Mouse (Mus musculus) adrenal gland, postnatal 0 days (tissue): ENCODE results near the gene Gpn2. TPM values are rescaled to one million over a fixed set of nuclear protein-coding genes. Genes with fewer than 3 reads are reported as not detected.

Source experiments
- microRNA-seq: library from miRNA; unstranded; fragments of <30 nt; microRNA quantifications from one replicate; pipeline ENCODE4, GENCODE M21; 2016; ENCODE audit warnings: borderline replicate concordance; ENCODE audit not compliant: insufficient number of aligned reads
- polyA plus RNA-seq: library from polyadenylated mRNA; unstranded; fragments of >200 nt; fragmentation: Nextera tagmentation; extraction: Ambion mirVana; gene quantifications from 2 replicates; pipeline ENCODE4 v1.2.1, GENCODE M21; 2015

Gene Gpn2
- 11.2 and 13.5 TPM in 2 replicates for polyA plus RNA-seq

DNA sequence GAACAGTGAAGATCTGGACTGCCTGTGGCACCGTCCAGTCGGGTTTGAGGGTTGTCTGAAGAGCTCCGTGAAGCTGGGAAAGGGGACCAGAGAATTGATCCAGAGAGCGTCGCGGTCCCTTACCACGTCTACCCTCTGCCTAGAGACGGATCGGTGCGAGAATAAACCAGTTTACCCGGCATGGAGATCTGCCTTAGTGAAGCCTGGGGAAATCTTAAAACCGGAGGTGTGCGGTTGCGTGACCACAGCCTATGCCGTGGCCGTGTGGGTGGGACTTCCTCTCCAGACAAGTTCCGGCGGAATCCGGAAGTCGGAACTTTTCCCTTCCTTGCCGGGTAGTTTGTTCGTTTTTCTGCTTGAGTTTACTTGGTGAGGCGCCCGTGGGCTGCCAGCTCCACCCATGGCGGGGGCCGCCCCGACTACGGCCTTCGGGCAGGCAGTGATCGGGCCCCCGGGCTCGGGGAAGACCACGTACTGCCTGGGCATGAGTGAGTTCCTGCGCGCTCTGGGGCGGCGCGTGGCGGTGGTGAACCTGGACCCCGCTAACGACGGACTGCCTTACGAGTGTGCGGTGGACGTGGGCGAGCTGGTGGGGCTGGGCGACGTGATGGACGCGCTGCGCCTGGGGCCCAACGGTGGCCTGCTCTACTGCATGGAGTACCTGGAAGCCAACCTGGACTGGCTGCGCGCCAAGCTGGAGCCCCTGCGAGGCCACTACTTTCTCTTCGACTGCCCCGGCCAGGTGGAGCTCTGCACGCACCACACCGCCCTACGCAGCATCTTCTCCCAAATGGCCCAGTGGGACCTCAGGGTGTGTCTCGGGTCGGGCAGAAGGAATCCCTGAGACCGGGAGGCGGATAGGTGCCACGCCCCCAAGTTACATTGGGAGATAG, at the start of gene Gpn2:
Gene Gpn2 (plus strand): TSS at position 304 of the 893 bp plus-strand sequence.

DNA sequence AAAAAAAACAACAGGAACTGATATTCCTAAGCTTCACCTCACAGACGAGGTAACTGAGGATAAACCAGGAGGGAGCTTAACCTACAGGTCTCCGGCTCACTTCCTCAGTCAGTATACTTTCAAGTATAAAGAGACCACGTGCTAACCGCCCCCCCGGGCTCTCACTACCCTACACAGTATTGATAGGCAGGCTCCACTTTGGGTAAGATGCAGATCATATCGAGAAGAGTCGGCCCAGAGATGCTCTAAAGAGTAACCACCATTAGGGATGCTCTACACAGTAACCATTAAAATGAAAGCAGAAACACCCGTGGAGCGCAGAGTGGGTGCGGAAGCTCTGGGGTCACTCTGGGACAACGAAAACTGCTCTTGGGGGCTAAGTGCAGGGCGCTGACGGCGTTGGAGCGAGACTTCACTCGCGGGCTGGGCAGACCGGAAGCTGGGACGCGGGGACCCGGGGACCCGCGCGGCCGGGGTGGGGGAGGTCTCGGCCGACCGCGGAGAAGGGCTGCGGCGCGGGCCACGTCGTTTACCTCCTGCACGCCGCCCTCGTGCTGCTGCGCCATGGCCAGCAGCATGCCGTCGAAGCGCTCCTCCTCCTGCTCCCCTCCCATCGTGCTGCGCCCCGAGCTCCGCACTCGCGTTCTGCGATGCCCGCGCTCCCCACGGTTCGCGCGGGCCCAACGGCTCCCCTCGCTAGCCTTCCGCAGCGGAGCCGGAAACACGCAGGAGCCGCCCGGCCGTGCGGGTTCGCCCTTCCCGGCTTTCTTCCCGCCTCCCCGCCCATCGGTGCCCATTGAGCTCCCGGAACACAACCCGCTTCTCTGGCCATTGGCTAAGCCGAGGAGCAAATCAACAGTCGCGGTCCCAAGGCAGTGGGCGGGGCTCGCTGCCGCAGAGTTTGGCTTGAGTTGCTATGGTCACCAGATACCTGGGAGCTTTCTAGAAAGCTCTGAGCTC, 38.6 kb upstream of the Gpn2 start, which contains the start of gene Nudc:
Gene Nudc (minus strand): TSS at position 725 of the 960 bp plus-strand sequence.

GRCm38 (mm10) chr4:133552768-133553447, 31.3 kb upstream of the Gpn2 start, which contains the start of gene Nr0b2:
Nr0b2 (plus strand) TSS chr4:133553376.

DNA sequence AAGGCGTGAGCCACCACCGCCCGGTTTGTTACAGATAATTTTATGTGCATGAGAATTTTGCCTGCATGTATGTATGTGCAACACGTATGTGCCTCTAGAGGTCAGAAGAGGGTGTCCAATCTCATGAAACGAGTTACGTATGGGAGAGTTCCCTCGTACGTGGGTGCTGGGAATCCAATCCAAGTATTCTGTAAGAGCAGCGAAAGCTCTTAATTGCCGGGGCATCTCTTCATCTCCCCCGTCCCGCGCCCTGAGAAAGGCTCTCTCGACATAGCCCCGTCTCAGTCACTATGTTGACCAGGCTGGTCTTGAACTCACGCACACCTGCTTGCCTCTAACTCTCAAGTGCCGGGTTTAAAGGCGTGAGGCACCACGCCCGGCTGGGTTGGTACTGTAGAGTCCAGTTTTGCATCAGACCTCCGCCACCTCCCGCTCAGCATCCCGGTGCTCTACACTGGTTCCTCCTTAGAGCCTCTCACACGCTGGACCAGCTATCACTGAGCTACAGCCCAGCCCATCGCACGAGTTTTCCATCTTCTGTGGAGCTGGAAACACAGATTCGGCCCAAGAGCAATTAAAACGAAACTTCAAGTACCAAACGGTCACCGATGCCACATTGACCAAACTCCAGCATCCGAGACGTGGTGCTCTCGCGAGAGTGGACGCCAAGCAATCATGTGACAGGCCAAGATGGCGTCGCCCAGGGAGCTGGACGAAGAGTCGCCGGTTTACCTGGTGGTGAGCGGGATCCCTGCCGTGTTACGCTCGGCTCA, 9.9 kb upstream of the Gpn2 start, which contains the start of gene Gpatch3:
Gene Gpatch3 (plus strand): TSS at position 676 of the 773 bp plus-strand sequence.

GRCm38 (mm10) chr4:133601721-133602218, 17.6 kb downstream of the Gpn2 start, which contains the start of gene Sfn:
Sfn (minus strand) TSS chr4:133602168.

Small RNA genes lying within 50 kb of the gene (microRNA-seq; reads per million reads assigned to microRNA genes)
- gene Gm23158: not detected

Other genes with a start within 250 kb of the Gpn2 start
- gene Wdtc1, start 230.9 kb upstream of the Gpn2 start, polyA plus RNA-seq: 11.5 and 11.7 TPM in 2 replicates
- gene Slc9a1, start 214.7 kb upstream of the Gpn2 start, polyA plus RNA-seq: 6.0 and 9.6 TPM in 2 replicates
- gene Tent5b, start 104.2 kb upstream of the Gpn2 start, polyA plus RNA-seq: 1.3 and 1.5 TPM in 2 replicates
- 4.7 and 15.7 TPM in 2 replicates for gene Trnp1, start 85.8 kb upstream of the Gpn2 start, polyA plus RNA-seq
- 1.2 and 3.2 TPM in 2 replicates for gene Kdf1, start 65.4 kb upstream of the Gpn2 start, polyA plus RNA-seq
- gene Nudc, start 38.4 kb upstream of the Gpn2 start, polyA plus RNA-seq: 156 and 220 TPM in 2 replicates
- gene Nr0b2, start 31.0 kb upstream of the Gpn2 start, polyA plus RNA-seq: 11.5 and 32.1 TPM in 2 replicates
- 6.9 and 8.8 TPM in 2 replicates for gene Gpatch3, start 9.6 kb upstream of the Gpn2 start, polyA plus RNA-seq
- 0.72 and 1.0 TPM in 2 replicates for gene Sfn, start 17.8 kb downstream of the Gpn2 start, polyA plus RNA-seq
- 5.2 and 7.4 TPM in 2 replicates for gene Zdhhc18, start 65.8 kb downstream of the Gpn2 start, polyA plus RNA-seq
- gene Pigv, start 88.3 kb downstream of the Gpn2 start, polyA plus RNA-seq: 13.2 and 19.0 TPM in 2 replicates
- gene Arid1a, start 172.4 kb downstream of the Gpn2 start, polyA plus RNA-seq: 11.2 and 12.0 TPM in 2 replicates